Mouse (Mus musculus) erythroblast, embryonic 14.5 days (primary cell): ENCODE results near the gene 4930447C04Rik.

ENCODE experiments used
- GATA1 ChIP-seq: IDR thresholded peaks from 2 replicates; pipeline ENCODE4 v1.6.1; 2012; ENCODE audit warnings: low read length, inconsistent platforms, mixed read lengths
- TAL1 ChIP-seq: IDR thresholded peaks from 3 replicates; pipeline ENCODE4 v1.6.1; 2012; ENCODE audit warnings: low read length, inconsistent platforms, mixed read lengths

GRCm38 (mm10) chr12:72976172-72976571, 35.6 kb upstream of the 4930447C04Rik start:
- TF ChIP-seq TAL1, result no peak
- TF ChIP-seq GATA1, result no peak
